Mouse (Mus musculus): ENCODE results near the gene Evi2b.

Gene Evi2b

GRCm38 (mm10) chr11:79523560-79524309 lies at the start of gene Evi2b:
TSS of gene Evi2b (minus strand) at chr11:79523762.
- DNase-seq (ENCODE audit: low spot score) = no peak

- no peak for DNase-seq (ENCODE audit: low spot score)
Measured at GRCm38 (mm10) chr11:79570319-79570718, 46.8 kb upstream of the Evi2b start.

DNA sequence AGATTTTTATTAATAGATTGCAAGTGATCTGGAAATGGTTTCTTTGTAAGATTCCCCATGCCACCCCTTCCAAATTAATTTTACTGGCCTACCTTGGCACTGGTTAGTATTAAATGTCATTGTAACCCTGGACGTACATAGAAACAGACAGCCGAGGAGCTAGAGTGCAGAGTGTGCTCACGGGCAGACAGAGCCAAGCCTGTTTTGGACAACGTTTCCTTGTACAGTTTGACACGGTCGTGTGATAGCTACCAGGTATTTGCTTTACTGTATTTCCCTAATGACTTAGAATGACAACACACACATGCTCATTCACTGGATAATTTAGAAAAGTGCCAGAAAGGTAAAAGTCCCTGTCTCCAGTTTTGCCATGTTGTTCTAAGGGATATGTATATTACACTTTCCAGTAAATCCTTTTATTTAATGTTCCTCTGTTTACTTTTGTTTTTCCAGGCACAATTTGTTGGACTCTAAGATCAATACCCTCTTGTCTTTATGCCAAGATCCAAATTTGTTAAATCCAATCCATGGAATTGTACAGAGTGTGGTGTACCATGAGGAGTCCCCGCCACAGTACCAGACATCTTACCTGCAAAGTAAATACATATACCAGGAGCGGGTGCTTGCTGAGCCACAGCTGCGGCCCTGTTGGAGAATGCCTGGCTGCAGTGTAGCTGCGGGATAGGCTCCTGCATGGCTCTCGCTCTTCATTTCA lies 44.8 kb upstream of the Evi2b start:
- no peak for DNase-seq (ENCODE audit: low spot score)

- DNase-seq (ENCODE audit: low spot score) = no peak
Measured at GRCm38 (mm10) chr11:79566947-79567346, 43.4 kb upstream of the Evi2b start.

DNA sequence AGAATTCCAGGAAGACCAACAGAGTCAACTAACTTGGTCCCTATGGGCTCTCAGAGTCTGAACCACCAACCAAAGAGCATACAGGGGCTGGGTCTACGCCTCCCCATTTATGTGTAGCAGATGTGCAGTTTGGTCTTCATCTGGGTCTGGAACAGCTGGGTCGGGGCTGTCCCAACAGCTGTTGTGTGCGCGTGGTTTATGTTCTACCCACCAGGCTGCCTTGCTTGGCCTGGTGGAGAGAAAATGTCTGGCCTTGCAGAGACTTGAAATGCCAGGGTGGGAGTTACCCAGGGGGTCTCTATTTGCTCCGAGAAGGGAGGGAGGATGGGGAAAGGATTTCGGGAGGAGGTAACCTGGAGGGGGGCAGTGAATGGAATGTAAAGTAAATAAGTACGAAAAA lies 39.9 kb upstream of the Evi2b start:
- no peak for DNase-seq (ENCODE audit: low spot score)

DNA sequence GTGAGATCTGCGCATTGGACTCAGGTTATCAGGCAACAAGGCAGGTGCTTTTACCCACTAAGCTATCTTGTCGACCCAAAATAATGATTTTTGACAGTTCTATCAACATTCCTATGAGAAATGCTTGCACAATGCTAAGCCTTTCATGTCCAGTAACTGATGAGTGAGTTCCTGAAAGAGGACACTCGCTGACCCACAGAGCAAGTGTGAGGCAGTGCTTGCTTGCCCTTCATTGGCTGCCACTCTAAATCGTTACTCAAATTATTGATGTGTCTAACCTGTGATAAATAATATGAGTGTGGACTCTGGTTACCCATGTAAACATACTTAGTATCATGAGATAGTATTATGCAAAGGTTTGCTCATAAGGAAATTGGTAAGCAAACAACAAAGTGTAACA lies 37.0 kb upstream of the Evi2b start:
- DNase-seq (ENCODE audit: low spot score) = no peak

GRCm38 (mm10) chr11:79552622-79553021 lies 29.1 kb upstream of the Evi2b start:
- no peak for DNase-seq (ENCODE audit: low spot score)

GRCm38 (mm10) chr11:79536293-79536692 lies 12.7 kb upstream of the Evi2b start:
- no peak for DNase-seq (ENCODE audit: low spot score)

- no peak for DNase-seq (ENCODE audit: low spot score)
Measured at GRCm38 (mm10) chr11:79535554-79535953, 12.0 kb upstream of the Evi2b start.

GRCm38 (mm10) chr11:79533950-79534690 lies 10.6 kb upstream of the Evi2b start:
- DNase-seq (ENCODE audit: low spot score) = no peak

GRCm38 (mm10) chr11:79533311-79533710 lies 9.7 kb upstream of the Evi2b start:
- no peak for DNase-seq (ENCODE audit: low spot score)

DNA sequence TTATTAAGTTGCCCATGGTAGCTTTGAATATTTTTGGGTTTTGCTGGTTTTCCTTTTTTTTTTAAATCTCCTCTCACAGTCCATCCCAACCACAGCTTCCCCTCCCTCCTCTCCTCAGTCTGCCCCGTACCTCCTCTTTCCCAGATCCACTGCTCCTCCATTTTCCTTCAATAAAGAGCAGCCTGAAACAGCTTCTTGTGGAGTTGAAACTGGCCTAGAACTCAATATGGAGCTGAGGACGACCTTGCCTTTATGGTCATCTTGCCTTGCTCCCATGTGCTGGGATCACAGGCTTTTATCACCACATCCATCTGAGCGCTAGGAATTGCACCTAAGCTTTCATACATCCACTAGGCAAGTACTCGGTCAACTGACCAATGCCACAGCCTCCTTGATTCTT lies 7.9 kb upstream of the Evi2b start:
- no peak for DNase-seq (ENCODE audit: low spot score)

GRCm38 (mm10) chr11:79530774-79531173 lies 7.2 kb upstream of the Evi2b start:
- DNase-seq (ENCODE audit: low spot score) = no peak

DNA sequence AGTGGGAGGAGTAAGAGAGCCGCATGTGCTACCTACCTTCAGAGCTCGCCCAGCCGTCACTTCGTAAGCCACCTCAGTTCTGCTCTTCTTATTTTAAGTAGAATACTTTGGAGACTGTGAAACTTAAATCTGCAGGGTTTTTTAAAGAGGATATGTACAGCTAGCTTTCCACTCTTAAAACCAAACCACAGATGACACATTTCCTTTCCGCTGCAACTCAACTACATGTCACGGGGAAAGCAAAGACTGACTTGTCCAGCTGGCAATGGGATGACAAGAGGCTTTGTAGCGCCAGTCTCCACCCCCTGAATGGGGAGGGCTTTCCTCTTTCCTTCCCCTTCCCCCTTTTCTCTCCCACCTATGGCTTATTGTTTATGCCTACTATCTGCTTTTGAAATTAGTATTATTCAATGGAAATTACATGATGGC lies 6.8 kb upstream of the Evi2b start, which contains the start of the genes Evi2 and Evi2a:
Gene Evi2, minus strand, starts transcription at position 257 of the 429 bp plus-strand sequence.
Gene Evi2a, minus strand, starts transcription at position 277 of the 429 bp plus-strand sequence.
- no peak for DNase-seq (ENCODE audit: low spot score)

GRCm38 (mm10) chr11:79529736-79530135 lies 6.2 kb upstream of the Evi2b start:
- no peak for DNase-seq (ENCODE audit: low spot score)

DNA sequence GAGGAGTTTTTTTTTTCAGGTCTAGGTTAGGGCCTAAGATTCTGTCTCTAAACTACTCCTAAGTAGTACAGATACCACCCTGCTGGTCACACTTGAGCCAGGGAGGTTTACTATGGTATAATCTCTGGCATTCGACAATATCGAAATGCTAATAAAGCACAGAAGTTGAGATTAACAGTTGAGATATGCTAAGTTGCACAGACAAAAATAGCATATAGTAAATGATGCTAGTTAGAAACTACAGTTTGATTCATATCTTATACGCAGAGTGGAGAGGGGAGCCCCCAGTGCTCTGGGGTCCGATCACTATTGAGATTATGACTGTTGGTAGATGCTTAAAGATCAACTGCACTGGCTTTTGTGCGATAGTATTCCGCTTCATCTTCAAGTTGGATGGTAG lies 5.7 kb upstream of the Evi2b start:
- DNase-seq (ENCODE audit: low spot score) = no peak

DNA sequence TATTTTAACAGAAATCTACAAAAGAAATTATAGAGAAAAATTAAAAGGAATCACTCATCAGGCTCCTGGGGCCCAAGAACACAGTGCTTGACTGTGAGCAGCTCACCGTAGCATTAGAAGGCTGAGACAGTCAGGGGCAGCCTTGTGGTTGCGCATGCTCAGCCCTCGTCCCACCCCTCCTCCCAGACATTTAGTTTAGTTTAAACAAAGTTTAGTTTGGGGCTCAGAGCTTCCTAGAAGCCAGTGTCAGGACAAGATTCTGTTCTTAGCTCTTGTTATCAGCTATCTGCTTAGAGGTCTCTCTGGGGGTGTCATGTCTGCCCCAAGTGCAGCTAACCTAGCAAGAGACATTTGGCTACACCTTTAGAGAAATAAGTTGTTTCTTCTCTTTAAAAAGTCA lies 5.0 kb upstream of the Evi2b start:
- no peak for DNase-seq (ENCODE audit: low spot score)

DNA sequence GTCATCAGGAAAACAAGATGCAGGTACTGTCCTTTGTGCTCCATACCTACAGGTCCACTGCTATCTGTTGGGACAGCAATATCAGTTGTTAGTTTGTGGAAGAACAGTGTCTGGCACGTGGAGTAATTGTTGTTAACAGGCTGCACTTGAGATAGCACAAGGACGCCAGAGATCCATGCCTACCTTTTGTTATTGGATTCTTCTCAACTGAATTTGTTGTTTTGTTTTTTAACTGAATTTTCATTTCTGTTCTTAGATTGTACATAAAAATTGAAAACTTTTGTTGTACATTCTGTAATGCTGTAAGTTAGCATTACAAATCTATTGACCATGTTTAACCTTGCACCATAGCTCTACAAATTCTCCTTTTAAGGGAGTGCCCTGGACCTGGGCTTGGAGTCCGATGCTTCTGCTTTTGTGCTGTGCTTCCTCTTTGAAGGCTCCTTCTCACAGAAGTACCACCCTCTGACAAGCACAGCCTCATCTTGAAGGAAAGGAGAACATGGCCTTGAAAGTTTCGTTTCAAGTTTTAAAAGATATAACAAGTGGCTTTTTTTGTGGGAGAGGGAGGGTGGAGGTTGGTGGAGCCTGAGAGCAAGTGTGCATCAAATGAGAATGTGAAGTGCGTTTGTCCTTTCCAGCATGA lies 4.3 kb upstream of the Evi2b start:
- DNase-seq (ENCODE audit: low spot score) = no peak

- no peak for DNase-seq (ENCODE audit: low spot score)
Measured at GRCm38 (mm10) chr11:79527015-79527738, 3.6 kb upstream of the Evi2b start.

DNA sequence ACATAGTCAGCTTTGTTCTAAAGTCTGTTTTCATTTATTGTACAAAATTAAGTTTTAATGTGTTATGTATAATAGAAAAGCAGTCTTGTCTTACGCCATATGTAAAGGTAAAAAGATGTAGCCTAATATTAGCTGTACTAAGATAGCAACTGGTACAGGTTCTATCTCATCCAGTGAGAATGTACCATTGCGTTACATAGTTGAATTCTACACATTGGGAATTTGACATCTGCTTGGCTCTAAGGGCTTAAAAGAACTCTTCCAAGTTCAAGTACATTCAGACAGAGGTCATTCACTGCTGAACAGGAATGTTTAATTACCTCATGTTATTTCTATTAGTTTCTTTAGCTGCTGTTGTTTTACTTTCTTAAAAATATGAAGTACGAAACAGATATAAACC lies 3.0 kb upstream of the Evi2b start:
- no peak for DNase-seq (ENCODE audit: low spot score)

- DNase-seq (ENCODE audit: low spot score) = no peak
Measured at GRCm38 (mm10) chr11:79524310-79524575, 681 bp upstream of the Evi2b start.

- no peak for DNase-seq (ENCODE audit: low spot score)
Measured at GRCm38 (mm10) chr11:79522944-79523343, 618 bp downstream of the Evi2b start.

All from testis, postnatal 14 days (tissue).